Mouse (Mus musculus) ovary, adult 18-20 months (tissue): ENCODE data around the gene Gm8297.
"Not testable (repeated sequence)": the region's sequence is repeated elsewhere in the genome, so short reads cannot be mapped to it uniquely, and the experiment has no call there.

Source experiments
- DNase-seq: peaks from one replicate; pipeline ENCODE4 v3.0.0; 2022; ENCODE audit warnings: low spot score, mixed read lengths

The Gm8297 gene

GRCm38 (mm10) chr14:4983635-4984034 is at the start of gene Gm8297:
TSS of gene Gm8297 (plus strand) at chr14:4983935.
- not testable (repeated sequence) for DNase-seq

GRCm38 (mm10) chr14:5015591-5015990 is 31.9 kb downstream of the Gm8297 start, which contains the start of gene Gm3298:
TSS of gene Gm3298 (plus strand) at chr14:5015891.
- DNase-seq = not testable (repeated sequence)
